Mouse (Mus musculus) MN1 (cell line): ENCODE results near the gene Olfr301.

ENCODE experiments used
- DNase-seq: peaks from one replicate; pipeline ENCODE4 v3.0.0-alpha.2; 2016; ENCODE audit warnings: low spot score

Gene Olfr301

GRCm38 (mm10) chr7:86403546-86403945, at the start of gene Olfr301:
TSS of gene Olfr301 (plus strand) at chr7:86403846.
- no peak for DNase-seq

- DNase-seq = no peak
Measured at GRCm38 (mm10) chr7:86366828-86367227, 36.8 kb upstream of the Olfr301 start, which contains the start of gene Olfr305. TSS of gene Olfr305 (minus strand) at chr7:86366928.

- DNase-seq = no peak
Measured at GRCm38 (mm10) chr7:86385769-86386168, 17.9 kb upstream of the Olfr301 start.

- DNase-seq = no peak
Measured at GRCm38 (mm10) chr7:86386558-86386957, 17.1 kb upstream of the Olfr301 start, which contains the start of gene Olfr304. TSS of gene Olfr304 (minus strand) at chr7:86386658.

GRCm38 (mm10) chr7:86397689-86398088, 6.0 kb upstream of the Olfr301 start, which contains the start of gene Olfr303:
TSS of gene Olfr303 (minus strand) at chr7:86397789.
- no peak for DNase-seq

GRCm38 (mm10) chr7:86459621-86460020, 56.0 kb downstream of the Olfr301 start, which contains the start of gene Olfr299:
TSS of gene Olfr299 (plus strand) at chr7:86459921.
- no peak for DNase-seq
